Mouse (Mus musculus): ENCODE data around the gene Vmn2r89. TPM values are rescaled to one million over a fixed set of nuclear protein-coding genes. Genes with fewer than 3 reads are reported as not detected.

The Vmn2r89 gene
- total RNA-seq, 2 experiments from 2014 or later: not detected

Other genes starting within 250 kb of the Vmn2r89 start
- gene Ear14, start 248.5 kb upstream of the Vmn2r89 start, total RNA-seq (2015; ENCODE audit: low replicate concordance): not detected in 2 replicates
- gene Ear14, start 248.5 kb upstream of the Vmn2r89 start, total RNA-seq (2017; ENCODE audit: low replicate concordance): not detected in 2 replicates
- not detected in 2 replicates for gene Rnase2a, start 195.7 kb upstream of the Vmn2r89 start, total RNA-seq (2015; ENCODE audit: low replicate concordance)
- gene Rnase2a, start 195.7 kb upstream of the Vmn2r89 start, total RNA-seq (2017; ENCODE audit: low replicate concordance): not detected in 2 replicates
- gene Gm7247, start 90.1 kb upstream of the Vmn2r89 start, total RNA-seq (2015; ENCODE audit: low replicate concordance): not detected in 2 replicates
- not detected in 2 replicates for gene Gm7247, start 90.1 kb upstream of the Vmn2r89 start, total RNA-seq (2017; ENCODE audit: low replicate concordance)
- gene Vmn2r88, start 41.0 kb upstream of the Vmn2r89 start, total RNA-seq (2015; ENCODE audit: low replicate concordance): not detected in 2 replicates
- gene Vmn2r88, start 41.0 kb upstream of the Vmn2r89 start, total RNA-seq (2017; ENCODE audit: low replicate concordance): not detected in 2 replicates
- not detected in 2 replicates for gene Gm5622, start 100.9 kb downstream of the Vmn2r89 start, total RNA-seq (2015; ENCODE audit: low replicate concordance)
- not detected in 2 replicates for gene Gm5622, start 100.9 kb downstream of the Vmn2r89 start, total RNA-seq (2017; ENCODE audit: low replicate concordance)
- not detected in 2 replicates for gene Gm17175, start 122.2 kb downstream of the Vmn2r89 start, total RNA-seq (2015; ENCODE audit: low replicate concordance)
- gene Gm17175, start 122.2 kb downstream of the Vmn2r89 start, total RNA-seq (2017; ENCODE audit: low replicate concordance): not detected in 2 replicates
- gene Gm17174, start 140.3 kb downstream of the Vmn2r89 start, total RNA-seq (2015; ENCODE audit: low replicate concordance): not detected in 2 replicates
- not detected in 2 replicates for gene Gm17174, start 140.3 kb downstream of the Vmn2r89 start, total RNA-seq (2017; ENCODE audit: low replicate concordance)
- not detected in 2 replicates for gene Gm17078, start 159.5 kb downstream of the Vmn2r89 start, total RNA-seq (2015; ENCODE audit: low replicate concordance)
- gene Gm17078, start 159.5 kb downstream of the Vmn2r89 start, total RNA-seq (2017; ENCODE audit: low replicate concordance): not detected in 2 replicates
- not detected in 2 replicates for gene Gm4181, start 183.8 kb downstream of the Vmn2r89 start, total RNA-seq (2015; ENCODE audit: low replicate concordance)
- gene Gm4181, start 183.8 kb downstream of the Vmn2r89 start, total RNA-seq (2017; ENCODE audit: low replicate concordance): not detected in 2 replicates
- gene Gm17079, start 243.6 kb downstream of the Vmn2r89 start, total RNA-seq (2015; ENCODE audit: low replicate concordance): not detected in 2 replicates
- gene Gm17079, start 243.6 kb downstream of the Vmn2r89 start, total RNA-seq (2017; ENCODE audit: low replicate concordance): not detected in 2 replicates